Mouse (Mus musculus): ENCODE results near the gene Tmbim4.
"Not testable (repeated sequence)": the region's sequence is repeated elsewhere in the genome, so short reads cannot be mapped to it uniquely, and the experiment has no call there.

Tmbim4 gene

DNA sequence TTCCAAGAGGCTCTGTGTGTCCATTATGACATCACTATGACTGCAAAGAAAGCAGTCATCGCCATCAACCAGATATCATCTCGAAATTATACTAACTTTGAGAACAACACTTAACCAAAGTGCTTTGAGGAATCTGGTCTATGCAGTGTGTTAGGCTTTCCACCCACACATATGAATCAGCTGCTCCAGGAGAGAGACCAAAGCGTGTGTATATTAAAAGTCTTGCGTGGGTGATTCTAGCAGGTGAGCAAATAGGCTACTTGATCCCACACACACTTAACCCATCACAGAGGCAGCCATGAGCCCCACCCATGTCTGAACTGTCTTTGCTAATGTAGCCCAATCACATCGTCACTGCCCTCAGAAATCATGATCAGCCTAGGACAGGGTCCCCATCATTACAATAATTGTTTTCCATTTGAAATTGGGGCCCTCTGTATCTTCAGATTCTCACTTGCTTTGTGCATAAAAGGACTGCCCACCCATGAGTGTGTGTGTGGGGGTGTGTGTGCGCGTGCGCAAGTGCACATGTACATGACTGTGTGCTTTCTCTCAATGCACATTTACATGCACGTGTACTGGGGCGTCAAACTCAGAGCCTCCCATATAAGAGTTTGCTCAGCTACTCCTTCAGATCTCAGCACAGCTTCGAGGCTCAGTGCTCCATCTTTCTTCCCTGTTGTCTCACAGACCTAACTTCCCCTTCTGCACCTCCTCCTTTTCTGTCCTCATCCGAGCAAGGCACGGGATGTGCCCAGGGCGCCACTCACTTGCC lies 4.1 kb upstream of the Tmbim4 start:
- no peak for DNase-seq (ENCODE audit: low spot score)

DNA sequence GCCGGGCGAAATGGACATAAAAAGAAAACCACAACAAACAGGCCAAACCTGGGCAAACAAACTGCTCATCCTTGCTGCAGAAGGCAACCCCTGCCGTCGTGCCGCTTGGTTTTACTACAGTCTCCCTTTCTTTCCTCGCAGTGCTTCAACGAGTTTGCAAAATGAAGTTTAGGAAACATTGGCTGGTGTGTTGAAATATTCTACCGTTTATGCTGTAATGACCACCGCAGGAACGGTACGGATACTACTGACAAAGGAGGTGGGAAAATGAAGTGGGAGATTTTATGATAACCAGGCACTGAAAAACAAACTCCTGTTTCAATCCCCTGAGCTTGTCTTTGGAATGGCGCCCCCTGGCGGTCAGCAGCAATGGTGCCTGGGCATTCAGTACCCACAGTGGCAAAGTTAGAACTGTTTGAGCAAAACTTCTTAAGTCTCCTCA lies 592 bp downstream of the Tmbim4 start, which contains the start of gene Irak3:
TSS of gene Irak3 (minus strand) at position 170 of the 442 bp plus-strand sequence.
- peak; percentile 91 for DNase-seq (ENCODE audit: low spot score)

DNA sequence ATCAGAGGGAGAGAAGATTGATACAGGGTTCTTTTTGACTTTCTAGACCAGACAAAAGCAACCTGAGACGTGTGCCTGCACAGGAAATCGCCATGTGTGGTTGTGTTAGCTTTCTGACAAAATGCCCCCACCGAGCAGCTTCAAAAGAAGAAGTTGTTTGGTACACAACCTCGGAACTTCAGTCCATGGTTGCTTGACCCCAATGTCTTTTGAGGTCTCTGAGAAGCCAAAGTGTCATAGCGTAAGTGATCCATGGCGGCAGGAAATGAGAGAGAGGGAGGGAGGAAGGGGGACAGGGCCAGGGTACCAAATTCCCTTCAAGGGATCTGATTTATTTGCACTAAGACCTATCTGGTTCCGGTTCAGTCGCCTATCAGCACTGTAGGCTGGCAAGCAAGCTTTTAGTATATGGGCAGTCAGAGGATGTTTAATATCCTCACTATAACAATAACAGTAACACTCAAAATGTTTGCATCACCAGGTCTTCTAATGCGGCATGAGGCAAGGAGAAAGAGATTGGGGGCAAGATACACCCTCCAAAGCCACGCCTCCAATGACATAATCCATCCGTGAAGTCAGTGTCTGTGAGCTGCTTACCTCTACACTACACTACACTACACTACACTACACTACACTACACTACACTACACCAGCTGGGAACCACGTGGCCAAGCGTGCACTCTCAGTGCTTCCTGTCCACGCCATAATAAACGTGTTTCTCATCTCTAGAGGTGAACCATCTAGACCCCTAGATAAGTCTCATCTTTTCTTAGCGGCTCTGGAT lies 1.3 kb downstream of the Tmbim4 start:
- DNase-seq (ENCODE audit: low spot score), result no peak

DNA sequence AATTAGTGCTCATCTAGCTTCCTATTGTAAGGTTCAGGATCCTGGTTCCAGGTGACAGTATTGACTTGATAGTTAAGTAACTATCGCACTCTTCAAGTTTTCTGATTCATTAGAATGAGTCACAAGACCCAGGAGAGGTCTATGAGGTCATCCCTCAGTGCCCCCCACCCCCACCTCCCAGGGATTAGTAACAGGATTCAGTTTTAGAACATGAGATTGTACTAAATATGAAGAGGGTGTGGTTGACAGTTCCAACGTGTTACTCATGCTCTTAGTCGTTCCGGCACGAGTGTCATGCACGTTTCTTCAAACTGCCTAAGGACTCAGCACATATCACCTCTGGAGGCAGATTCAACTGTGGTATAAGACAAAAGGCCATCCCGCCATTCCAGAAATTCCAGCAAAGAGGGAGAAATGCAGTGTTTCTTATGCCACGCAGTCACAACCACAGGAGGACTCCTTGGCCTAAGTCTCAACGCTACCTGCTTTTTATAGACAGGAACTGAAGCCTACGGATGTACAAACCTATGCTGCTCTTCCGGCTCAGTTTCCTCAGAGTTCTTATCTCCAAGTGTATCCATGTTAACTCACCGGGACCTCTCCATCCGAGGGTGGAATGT lies 3.3 kb downstream of the Tmbim4 start:
- peak; percentile 20 for DNase-seq (ENCODE audit: low spot score)

DNA sequence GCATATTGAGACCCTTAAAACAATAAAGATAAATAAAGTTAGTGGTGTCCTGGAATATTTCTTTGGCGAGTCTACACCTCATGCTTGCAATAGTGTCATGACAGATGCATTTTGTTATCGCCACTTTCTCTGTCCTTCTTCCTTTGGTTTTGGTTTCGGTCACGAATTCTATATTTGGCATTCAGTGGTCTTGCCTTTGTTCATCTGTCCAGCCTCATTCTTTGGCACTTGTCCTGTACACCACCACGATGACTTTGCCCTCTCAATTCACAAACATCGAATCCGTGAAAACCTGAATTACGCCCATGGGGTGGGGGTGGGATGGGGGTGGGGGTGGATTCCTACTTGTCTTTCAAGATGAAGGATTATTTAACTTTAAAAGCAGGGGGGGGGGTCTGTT lies 6.6 kb downstream of the Tmbim4 start:
- no peak for DNase-seq (ENCODE audit: low spot score)

DNA sequence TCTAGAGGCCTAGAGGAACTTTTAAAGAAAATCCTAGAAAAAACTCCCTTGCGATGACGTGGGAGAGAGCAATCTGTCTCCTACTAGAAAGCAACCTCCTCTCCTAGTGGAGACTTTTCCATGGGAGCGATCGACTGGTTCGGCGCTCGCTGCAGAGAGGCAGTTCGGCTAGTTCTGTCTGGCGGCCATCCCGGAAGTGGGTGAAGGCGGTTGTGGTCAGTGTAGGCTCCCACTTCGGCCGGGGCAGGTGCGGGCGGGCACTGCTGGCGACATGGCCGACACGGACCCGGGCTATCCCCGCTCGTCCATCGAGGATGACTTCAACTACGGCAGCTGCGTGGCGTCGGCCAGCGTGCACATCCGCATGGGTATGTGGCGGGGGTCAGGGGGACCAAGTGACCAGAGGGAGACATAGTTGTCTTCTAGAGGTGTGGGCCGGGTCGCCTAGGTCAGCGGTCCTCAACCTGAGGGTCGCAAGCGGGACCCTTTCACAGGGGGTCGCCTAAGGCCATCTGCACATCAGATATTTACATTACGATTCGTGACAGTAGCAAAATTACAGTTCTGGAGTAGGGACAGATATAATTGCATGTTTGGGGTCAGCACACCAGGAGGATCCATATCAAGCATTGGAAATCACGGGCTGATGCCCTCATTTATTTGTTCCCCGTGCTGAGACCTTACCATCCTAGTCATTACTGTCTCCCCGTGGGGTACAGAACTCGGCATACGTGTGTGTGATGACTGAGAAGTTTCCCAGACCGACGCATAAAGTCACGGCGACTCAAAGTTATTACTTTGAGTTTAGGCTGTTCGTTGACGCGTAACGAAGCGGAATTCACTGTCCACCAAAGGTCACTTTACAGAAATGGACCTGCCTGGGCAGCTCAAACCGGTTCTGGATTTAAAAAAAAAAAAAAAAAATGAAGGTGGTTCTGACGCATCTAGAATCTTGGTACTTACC lies 7.5 kb downstream of the Tmbim4 start:
- DNase-seq (ENCODE audit: low spot score), result peak; percentile 99

DNA sequence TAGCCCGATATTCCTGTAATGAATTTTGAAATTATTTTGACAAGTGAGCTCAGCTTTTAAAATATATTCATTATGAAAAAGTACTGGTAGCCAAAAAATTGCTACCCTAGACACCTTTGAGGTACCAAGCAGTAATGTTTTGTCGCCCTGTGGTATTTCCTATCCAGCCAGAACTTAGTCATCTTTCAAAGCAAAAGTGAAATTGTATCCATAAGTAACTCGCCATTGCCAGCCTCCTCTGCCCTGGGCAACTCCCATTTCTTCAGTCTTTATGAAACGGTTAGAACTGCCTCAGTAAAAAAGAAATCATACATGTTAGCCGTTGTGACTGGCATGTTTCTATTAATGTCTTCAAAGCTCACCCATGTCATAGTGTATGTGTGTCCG lies 8.1 kb downstream of the Tmbim4 start:
- DNase-seq (ENCODE audit: low spot score), result peak; percentile 39

DNA sequence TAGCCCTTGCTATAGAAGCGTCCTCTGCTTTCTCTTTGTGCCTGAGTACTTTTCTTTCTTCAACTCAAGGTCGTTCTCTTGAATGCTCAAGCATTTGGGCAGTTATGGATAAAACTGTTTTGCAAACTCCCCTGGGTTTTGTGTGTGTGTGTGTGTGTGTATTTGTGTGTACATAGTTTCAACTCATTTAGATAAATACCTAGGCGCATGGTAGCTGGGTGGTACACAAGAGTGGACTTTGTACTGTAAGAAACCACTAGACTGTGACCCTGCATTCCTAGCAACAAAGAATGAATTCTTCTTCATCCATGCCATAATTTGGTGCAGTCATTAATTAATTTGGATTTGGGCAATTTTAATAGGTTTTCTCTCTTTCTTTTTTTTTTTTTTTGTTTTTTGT lies 8.7 kb downstream of the Tmbim4 start:
- no peak for DNase-seq (ENCODE audit: low spot score)

DNA sequence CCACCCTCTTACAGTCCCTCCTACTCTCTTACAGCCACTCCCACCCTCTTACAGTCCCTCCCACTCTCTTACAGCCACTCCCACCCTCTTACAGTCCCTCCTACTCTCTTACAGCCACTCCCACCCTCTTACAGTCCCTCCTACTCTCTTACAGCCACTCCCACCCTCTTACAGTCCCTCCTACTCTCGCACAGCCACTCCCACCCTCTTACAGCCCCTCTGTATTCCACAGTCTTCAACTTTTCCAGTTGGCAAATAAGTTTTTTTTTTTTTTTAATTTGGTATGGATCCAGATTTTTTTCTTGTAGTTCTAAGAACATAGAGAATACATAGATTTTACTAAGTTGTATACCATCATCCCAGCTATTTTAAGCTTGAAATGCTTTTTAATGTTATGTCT lies 15.7 kb downstream of the Tmbim4 start:
- not testable (repeated sequence) for DNase-seq (ENCODE audit: low spot score)

DNA sequence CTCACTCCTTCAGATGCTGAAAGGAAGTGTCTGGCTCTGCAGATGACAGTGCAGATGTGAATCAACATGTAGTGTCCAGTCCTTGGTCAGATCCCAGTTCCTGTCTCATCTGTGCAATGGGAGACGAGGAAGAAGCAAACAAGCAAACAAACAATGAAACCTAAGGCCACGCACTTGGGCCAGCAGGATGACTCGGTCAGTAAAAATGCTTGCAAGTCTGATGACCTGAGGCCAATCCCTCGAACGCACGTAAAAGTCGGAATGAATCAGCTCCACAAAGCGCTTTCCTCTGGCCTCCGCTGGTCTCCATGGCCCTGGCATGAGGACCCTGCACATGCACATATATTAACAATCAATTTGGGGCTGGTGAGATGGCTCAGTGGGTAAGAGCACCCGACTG lies 17.6 kb downstream of the Tmbim4 start:
- DNase-seq (ENCODE audit: low spot score), result no peak

DNA sequence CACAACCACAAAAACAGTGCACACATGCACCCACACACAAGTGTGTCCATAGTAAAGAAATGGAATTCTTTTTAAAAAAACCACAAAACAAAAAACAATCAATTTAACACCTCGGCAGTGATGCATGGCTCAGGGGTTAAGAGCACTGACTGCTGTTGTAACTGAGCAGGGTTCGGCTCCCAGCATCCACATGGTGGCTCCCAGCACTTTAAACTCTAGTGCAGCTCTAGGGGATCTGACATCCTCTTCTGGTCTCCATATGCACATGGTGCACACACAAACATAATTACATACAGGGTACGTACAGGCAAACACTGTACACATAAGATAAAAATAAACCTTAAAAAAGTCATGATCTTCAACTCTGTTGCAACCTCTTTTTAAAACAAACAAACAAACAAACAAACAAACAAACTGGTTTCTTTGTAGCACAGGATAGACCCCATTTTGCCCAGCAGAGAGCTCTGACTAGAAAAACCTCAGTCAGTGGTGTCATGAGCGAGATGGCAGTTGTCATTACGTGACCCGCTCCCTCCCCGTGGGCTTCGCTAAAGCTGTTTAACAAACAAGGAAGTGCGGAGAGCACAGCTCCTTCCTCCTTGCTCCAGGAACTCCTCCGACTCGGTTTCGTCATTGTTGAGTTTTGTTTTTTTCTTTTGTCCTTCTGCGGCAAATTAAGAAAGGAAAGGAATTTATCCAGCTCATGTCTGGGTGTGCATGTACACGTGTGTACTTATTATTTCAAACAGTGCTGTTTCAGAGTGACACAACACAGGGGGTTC lies 18.4 kb downstream of the Tmbim4 start:
- no peak for DNase-seq (ENCODE audit: low spot score)

DNA sequence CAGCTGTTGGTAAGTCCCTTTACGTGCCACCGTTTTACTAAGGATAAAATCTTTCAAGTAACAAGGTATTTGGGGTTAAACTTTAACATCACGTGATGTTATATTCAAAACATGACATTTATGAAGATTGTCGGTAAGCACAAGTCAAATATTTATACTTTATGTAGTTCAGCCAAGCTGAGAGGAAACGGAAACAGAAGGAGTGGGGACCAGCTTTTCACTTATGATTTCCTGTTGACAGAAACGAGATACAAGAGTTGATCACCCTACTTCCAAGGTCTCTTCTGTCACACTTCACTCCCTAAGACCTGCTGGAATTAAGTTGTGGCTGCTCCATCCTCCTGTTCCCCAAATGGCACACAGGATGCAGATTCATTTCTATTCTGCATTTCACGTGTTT lies 19.4 kb downstream of the Tmbim4 start:
- DNase-seq (ENCODE audit: low spot score), result no peak

DNA sequence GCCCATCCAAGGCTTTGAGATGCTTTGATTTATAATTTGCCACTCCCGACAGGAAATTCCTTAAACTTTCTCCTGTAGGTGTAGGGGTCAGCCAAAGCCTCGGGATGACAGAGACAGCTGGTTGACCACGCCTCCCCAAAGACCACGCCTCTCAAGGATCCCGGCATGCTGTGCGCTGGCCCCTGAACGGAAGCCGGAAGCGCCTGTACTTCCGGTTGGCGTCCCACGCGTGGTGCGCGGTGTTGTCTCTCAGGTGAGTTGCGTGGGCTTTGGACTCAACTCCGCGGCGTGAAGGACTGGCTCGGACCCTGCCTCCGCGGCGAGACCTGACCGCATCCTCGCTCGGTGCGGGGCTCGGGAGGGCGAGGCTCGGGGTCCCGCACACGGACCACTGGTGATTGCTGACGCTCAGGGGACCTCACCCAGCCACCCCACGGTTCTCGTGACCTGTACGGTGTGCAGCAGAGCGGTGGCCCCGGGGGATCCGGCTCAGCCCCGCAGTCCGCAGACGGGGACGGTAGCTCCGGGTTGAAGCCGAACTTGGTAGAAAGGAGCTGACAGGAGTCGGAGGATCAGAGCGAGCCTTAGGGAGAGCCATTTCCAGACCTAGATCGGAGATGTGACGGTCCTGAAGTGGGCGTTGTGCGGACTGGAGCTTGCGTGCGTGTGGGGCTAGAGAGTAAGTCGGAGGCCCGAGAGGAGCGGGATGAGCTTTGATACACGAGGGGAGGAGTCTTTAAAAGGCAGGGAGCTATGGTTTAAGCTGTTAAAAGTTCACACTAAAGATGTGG lies 25.7 kb downstream of the Tmbim4 start, which contains the start of gene Llph:
TSS of gene Llph (plus strand) at position 200 of the 791 bp plus-strand sequence.
- peak; percentile 94 for DNase-seq (ENCODE audit: low spot score)

DNA sequence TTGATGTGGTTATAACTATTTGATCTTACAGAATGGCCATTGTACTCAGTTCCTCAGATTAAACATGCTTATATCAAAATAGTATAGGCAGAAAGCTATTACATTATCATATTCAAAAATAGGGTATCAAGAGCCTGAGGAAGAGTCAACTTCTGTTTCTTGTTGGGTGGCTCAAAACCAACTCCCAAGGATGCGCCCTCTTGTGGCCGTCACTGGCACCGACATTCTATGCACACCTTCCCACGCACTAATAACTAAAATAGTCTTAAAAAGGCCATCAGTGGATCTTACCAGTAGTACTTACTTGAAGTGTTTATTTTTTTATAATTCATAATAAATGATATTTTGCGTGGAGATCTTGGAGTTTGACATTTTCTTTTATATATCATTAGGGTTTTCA lies 30.3 kb downstream of the Tmbim4 start:
- DNase-seq (ENCODE audit: low spot score), result peak; percentile 81

DNA sequence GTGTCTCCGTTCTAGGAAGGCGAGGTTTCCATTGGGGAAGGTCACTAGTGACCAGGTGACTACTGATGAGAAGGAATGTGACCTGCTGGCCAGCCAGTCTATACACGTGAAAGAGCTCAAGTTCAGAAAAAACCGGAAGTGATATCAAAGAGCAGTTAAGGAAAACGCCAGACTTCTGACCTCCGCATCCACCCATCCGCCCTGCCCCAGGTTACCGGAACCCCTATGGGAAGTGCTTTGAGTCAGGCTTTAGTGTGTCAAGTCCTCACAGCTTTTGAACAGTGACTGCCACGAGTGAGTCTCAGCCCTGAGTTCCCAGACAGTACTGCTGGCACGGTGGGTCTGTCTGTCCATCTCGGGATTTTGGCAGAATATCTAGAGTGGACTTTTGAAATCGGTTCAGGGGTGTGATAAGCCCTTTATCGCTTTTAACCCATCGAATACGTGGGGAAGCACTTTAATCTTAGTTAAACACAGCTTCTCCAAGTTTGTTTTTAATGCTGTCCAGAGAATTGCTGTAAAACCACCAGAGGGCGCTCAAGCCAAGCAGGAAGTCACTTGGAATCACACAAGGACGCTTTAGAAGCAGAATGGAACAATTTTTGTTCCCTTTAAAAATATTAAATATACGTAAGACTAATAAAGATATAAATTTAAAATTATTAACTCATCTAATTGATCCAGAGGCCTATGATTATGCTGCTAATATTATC lies 32.4 kb downstream of the Tmbim4 start:
- DNase-seq (ENCODE audit: low spot score), result peak; percentile 77

DNA sequence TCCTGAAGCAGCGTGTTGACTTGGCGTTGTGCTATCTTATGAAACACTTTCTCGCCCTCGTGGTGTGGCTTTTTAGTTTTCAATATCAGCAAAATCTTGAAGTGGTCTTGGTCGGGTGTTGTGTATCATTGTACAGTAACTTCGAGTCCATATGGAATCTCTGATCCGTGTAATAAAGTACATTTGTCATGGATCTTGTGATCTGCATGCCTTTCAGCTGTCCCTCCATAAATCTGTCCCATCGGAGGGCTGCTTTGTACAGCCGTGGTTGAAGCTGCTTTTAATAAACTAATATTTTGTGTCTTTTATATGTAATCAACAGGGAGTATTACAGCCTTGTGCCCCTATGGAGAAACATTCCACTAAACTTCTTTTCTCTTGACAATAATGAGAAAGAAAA lies 35.5 kb downstream of the Tmbim4 start:
- no peak for DNase-seq (ENCODE audit: low spot score)

DNA sequence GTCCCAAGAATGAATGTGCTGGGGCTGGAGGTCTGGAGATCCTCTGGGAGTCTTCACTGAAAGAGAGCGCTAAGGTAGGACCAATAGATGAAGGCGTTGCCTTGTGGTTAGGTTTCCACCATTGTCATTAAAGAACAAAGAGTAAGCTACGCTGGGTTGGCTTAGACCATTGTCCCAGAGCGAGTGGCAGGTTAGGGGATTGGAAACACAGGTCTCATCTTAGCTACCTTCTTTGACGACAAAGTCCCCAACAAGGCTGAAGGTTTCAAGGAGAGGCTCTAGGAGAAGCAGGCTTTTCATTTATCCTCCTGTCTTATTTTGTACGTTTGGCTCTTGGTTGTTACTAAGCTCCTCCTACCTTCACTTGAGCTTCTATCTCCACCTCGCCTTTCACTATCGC lies 36.9 kb downstream of the Tmbim4 start:
- DNase-seq (ENCODE audit: low spot score), result no peak

DNA sequence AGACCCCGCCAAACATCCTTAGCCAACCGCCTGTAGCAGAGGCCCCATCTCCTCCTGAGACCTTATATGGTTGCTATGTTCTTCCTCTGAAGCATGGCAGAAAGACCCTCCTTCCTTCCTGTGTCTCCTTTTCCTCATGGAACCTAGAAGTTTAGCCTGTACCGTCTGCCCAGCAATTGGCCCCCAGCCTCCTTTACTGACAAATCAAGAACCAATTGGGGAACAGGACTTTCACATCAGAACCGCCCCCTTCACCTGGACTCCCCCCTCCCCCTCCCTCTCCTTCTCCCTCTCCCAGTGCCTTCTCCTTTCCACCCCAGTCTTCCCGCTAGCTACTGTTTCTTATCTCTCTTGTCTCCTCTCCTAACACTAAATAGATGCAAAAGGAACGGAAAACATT lies 38.1 kb downstream of the Tmbim4 start:
- DNase-seq (ENCODE audit: low spot score), result no peak

DNA sequence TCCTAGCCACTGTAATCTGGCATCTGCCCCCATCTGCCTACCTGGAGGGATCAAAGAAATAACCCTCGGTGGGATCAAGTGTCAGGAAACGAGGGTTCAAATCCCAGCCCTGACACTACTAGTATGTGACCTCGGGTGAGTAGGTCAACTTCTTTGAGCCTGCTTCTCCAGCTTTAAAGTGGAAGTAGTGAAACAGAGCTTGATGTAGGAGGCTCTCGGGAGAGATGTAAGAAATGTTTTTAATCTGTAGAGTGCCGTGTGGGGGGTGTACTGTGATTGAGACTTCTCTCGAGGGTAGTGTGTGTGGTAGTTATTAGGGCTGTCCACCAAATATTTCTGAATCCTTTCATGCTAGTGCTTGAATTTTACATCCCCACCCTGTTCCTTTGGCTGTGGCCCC lies 41.0 kb downstream of the Tmbim4 start:
- no peak for DNase-seq (ENCODE audit: low spot score)
